Mouse (Mus musculus) gastrocnemius, adult 18-20 months (tissue): ENCODE measurements around the gene Rtcb. TPM values are rescaled to one million over a fixed set of nuclear protein-coding genes. Genes with fewer than 3 reads are reported as not detected.

Experiments used
- DNase-seq: peaks from one replicate; pipeline ENCODE4 v3.0.0; 2021; ENCODE audit warnings: low spot score
- long read RNA-seq, 2 experiments: library from polyadenylated mRNA; stranded (forward); transcript quantifications; one replicate each; pipeline ENCODE4 v2.0.0; 2021
- total RNA-seq, 2 experiments: library from RNA; stranded (reverse); gene quantifications; 2 replicates each; pipeline ENCODE4 v1.2.3; 2021

The Rtcb gene
- 10 to 100 TPM; 43.0 to 47.5 TPM for total RNA-seq
- long read RNA-seq, experiment 1, transcript Rtcb-201 (12 exons, 2,009 nt), result major isoform, 80 of 89 reads
- long read RNA-seq, experiment 1, partial matches to known transcripts, result 6 of 89 reads
- long read RNA-seq, experiment 1, other reads (novel, unspliced or antisense), result 3 of 89 reads
- long read RNA-seq, experiment 2, transcript Rtcb-201 (12 exons, 2,009 nt), result major isoform, 71 of 78 reads
- long read RNA-seq, experiment 2, partial matches to known transcripts, result 5 of 78 reads
- long read RNA-seq, experiment 2, other reads (novel, unspliced or antisense), result 2 of 78 reads

DNA sequence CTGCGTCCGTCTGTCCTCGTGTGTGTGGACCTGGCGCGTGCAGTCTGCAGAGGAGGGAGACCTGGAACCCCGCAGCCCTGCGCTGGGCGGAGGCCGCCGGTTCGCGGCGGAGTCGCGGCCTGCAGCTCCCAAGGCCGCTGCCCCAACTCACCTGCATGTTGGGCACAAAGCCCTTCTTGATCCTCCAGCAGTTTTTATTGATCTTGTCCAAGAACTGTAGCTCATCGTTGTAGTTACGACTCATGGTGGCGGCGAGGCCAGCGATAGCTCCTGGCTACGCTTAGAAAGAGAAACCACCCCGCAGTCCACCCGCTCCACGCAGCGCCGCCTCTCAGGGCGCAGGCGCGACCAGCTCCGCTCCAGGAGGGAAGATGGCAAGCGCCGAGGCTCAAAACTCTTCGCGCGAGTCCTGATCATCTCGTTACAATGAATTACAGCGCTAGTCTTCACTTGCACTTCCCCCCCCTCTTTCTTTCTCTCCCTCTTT lies at the start of gene Rtcb:
Gene Rtcb (minus strand): TSS at position 360 of the 487 bp plus-strand sequence.
- peak; percentile 98 for DNase-seq

GRCm38 (mm10) chr10:86006455-86006854 lies 48.8 kb upstream of the Rtcb start:
- no peak for DNase-seq

DNA sequence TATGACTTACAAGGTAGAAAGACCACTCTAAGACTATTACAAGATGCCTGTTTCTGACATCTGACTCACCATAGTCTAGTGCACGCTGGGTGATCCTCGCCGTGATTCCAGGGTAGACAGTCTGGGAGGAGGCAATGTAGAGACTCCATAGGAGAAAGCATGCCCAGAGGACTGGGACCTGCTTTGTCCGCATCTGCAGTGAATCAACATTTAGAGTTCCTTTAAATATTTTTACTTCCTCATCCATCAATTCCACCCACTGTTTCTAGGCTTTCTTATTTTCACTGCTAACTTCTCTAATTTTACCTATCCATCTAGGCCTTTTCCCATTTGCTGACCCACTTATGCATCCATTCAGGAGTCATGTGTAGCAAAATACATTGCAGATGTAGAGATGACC lies 42.8 kb upstream of the Rtcb start:
- DNase-seq, result no peak

DNA sequence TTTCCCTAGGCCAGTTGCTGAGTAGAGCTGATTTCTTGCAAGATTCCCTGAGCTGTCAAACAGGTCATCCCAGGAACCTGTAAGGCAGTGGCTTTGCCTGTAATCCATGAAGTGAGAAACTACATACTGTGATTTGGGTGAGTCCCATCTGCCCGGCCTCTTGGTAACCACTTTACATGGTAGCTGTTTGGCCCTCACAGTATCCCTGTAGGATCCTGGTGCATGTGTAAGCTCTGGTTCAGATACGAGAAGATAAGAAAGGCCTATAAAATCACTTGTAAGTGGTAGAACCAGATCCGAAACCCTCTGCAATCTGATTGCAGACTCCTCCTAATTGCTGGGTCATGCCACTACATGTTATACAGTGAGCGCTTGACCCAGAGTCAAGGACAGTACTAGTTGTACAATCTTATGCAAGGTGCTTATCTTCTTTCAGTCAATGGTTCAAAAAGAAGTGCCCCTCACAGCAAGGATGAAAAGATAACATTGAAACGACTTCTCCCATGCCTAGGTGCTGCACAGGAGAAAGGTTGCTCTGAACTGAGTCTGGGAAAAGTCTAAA lies 37.0 kb upstream of the Rtcb start:
- DNase-seq, result no peak

- DNase-seq, result no peak
Observed at GRCm38 (mm10) chr10:85993836-85994235, 36.2 kb upstream of the Rtcb start.

DNA sequence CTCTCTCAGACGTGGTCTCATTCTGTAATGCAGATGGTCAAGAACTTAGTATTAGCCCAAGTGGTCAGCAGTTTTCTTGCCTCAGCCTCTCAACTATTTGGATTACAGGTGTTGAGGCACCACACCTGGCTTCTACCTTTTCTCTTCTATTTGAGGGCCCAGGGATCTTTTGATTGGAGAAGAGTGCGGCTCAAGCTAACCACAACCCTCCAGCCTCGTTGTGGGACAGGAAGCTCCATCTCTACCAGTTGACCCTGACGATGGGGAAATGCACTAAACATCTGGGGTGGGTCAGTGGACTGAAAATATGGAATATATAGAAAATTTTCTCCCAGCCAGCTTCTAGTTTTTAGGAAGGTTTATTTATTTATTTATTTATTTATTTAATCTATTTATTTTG lies 34.8 kb upstream of the Rtcb start:
- no peak for DNase-seq

DNA sequence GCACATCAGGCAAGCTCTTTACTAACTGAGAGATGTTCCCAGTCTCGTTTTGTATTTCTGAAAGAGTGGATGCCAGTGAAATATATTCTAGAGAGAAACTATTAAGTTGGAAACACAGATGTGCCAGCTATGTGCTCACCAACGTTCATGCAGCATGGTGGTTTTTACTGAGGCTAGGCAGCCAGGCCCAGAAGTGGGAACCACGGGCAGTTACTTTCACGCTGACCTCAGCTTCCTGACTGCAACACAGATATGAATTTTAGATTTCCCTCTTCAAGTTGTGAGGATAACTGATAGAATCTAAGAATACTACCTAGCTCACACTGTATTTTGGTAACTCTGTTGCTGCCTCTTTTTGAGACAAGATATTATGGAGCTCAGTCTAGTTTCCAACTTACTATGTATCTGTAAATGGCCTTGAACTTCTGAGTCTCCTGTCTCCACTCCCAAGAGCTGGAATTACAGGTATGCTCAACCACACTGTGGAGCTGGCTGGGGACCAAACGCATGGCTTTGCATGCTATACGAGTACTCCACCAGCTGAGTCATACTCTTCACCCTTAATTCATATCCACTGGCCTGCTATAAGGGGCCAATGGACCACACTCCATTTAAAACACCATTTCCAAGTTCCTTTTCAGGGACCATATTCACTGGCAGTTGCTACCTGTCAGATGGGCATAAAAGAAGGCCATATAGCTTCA lies 31.9 kb upstream of the Rtcb start:
- DNase-seq, result no peak

DNA sequence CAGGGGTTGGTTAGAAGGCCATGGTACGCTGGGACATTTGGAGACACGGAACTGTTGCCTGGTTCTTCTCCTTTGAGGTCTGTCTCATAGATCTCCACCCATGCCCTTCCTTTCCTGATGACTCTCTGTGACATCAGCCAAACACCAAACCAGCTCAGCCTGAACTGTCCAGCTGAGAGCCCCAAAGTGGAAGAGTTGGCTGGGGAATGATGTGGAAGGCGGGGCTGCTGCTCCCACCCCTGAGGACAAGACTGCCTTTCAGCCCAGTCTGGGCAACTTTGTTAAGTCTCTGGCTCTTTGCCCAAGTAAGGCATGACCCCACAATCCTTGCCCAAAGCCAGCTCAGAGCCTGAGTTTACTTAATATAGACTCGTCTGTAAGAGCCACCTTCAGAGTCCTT lies 15.3 kb upstream of the Rtcb start:
- no peak for DNase-seq

- no peak for DNase-seq
Observed at GRCm38 (mm10) chr10:85971826-85972225, 14.2 kb upstream of the Rtcb start.

DNA sequence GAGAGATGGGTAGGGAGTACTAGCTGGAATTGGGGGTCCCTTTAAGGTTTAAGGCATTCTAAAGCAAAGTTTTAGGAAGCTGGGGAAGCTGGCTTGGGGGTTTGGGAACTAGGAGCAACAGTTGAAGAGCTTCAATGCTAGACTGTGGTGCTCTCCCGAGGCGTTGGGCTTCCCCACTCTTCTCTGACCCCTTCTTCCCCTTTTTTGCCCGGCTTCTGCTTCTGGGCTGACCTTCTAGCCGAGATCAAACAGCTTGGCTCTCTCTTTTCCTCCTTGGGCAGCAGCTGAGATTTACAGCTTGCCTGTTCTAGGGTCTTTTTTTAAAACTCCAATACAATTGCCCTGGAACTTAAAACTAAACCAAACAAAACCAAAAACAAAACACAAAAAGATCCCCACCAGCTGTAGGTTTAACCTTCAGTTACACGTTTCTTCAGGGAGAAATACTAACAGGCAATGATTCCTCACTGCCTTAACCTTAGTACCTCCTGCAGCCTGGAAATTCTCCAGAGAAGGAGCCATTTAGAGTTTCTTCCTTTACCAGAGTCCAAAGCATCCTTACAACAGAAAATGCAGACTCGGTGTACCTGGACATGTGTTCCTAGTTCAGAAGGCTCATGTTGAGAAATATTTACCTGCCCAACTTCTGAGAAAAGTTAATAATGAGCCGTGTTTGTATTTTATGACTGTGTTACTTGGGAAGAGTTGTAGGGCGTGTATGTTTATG lies 12.4 kb upstream of the Rtcb start:
- DNase-seq, result no peak

DNA sequence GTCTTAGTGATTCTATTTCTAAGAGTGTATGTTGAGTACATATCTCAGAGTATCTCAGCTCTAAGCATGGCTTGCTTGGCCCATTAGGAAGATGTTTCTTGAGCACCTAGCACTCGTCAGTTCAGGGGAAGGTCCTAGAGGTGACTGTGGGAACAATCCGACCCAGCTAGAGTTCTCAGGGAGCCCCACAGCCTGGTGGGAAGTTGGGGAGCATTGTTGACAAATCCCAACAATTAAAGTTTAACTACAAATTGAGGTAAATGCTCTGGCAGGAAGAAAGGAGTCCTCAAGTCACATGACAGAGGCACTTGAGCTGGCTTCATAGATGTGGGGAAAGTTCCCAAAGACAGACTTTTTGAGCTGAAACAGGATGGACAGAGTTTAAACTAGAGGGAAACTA lies 11.1 kb upstream of the Rtcb start:
- no peak for DNase-seq

DNA sequence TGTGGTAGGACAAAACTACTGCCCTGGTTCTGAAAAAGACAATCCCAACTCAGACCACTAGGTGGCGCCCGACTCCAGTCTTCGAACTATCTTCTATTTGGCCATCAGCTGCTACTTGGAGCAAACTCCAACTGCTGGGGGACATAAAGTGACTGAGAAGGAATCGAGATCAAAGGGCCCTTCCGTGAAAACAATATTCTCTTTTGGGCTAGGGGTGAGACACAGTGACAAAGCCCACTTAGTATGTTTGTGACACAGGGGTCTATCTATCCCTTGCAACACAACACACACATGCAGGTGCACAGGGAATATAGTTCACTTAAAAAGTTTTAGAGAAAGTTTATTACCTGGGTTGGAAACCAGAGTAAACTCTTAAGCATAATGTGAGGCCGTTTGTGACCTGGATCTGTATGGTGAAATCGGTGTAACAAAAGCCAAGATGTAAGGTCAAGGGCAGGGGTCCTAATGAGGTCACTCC lies 10.6 kb upstream of the Rtcb start:
- DNase-seq, result peak; percentile 73

GRCm38 (mm10) chr10:85967411-85968156 lies 10.0 kb upstream of the Rtcb start:
- DNase-seq, result no peak

GRCm38 (mm10) chr10:85966476-85966875 lies 8.9 kb upstream of the Rtcb start:
- no peak for DNase-seq

GRCm38 (mm10) chr10:85964316-85964715 lies 6.7 kb upstream of the Rtcb start:
- DNase-seq, result no peak

DNA sequence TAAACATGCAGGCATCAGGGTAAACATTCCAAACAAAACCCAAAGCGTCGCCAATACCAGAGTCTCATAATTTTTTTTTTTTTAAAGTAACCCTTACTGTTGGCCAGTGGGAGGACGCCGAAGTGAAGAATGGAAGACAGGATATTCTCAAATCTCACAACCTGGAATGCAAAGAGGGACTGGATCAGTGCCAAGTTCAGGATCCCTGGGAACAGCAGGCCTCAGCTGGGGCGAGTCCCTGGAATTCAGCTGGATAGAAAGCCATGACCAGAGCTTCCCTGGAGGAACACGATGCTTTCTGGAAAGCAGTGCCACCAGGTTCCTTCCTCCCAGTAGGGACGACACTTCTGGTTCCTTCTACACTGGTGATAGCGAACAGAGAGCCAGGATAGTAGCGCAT lies 5.3 kb upstream of the Rtcb start:
- DNase-seq, result no peak

GRCm38 (mm10) chr10:85956871-85957419 lies 678 bp downstream of the Rtcb start:
- DNase-seq, result peak; percentile 3

DNA sequence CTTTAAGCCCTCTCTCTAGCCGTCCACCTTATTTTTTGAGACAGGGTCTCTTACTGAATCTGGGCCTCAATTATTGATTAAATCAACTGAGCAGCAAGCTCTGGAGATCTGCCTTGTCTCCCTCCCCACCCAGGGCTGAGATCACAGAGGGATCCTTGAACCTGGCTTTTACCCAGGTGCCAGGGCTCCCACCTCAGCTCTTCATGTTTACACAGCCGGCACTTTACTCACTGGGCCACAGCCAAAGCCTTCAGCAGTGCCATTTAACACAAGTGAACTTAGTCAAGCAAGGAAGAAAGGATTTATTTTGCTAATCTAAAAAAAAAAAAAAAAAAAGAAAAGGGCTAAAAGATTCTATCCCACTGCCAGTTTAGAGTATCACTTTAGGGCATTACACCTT lies 3.2 kb downstream of the Rtcb start:
- no peak for DNase-seq

DNA sequence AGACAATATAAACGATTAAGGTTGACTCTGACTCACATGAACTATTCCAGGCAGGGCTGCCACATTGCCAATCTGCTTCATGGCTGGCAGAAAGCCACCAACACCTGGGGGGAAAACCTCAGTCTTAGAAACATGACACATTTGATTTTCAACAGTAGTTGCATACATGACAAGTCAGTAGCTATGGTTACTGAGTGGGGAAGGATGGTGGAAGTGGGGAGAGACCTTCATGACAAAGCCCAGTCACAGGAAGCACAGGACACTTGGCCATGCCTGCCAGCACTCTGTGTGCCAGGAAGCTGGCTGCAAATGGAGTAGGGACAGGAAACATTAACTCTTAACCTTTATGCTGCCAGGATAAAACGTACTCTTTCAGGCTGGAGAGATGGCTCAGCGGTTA lies 4.2 kb downstream of the Rtcb start:
- no peak for DNase-seq

GRCm38 (mm10) chr10:85951765-85952443 lies 5.7 kb downstream of the Rtcb start:
- no peak for DNase-seq
